Comparison of ENCODE assay signal across 14 mouse cellular contexts in the genomic region with DNA sequence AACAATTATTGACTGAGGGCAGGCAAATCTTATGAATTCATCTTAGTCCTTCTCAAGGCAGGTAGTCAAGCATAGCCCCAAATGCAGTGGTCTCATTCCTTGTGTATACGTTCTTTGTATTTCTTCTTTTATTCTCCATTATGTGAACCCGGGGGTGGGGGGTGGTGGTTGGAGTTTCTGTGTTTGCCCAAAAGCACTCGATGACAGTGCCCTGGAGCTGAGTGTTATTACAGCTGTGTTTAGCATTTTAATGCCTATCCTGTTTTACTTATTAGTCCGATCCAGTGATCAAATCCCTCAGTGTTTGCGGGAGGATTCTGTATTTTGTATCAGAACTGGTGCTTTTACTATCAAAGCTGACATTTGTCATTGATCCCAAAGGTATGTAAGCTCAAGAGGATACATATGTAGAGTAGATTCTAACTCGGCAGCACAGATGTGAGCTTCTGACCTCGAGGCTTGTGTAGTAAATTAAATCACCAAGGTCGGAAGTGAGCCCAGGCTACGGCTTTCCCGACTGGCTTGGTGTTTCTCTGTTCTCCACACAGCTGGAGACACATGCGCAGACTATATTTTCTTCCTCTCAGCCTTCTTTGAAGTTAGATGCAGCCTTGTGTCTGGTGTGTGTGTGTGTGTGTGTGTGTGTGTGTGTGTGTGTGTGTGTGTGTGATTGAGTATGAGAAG.
DNase-seq lines count a peak whose midpoint lies in the region; ATAC-seq and TF ChIP-seq lines count a peak whose summit lies in the region.
"Had no signal": no experiment of that assay in that cellular context is flagged by ENCODE, and none has a peak within 500 bp of the region (broad histone marks: within the 10 kb centered on the region; RNA-seq: fewer than 3 reads in every experiment).

No protein-coding gene starts in this region.

- H3K79me2 ChIP-seq in CH12.LX (replicated peaks; ENCODE audit: control insufficient read depth, extremely low read depth, insufficient read depth, poor library complexity, severe bottlenecking): no peaks in the 10 kb centered on the region
- no peaks in the 10 kb centered on the region for H3K79me2 ChIP-seq in heart, adult 2 months (replicated peaks; ENCODE audit: control insufficient read depth, insufficient read depth, low read length)

- TF ChIP-seq CTCF in hindbrain, postnatal 0 days (IDR thresholded peaks at IDR 0.05; ENCODE audit: low read depth): no peak
- no peak for TF ChIP-seq CTCF in CH12.LX (conservative IDR thresholded peaks at IDR 0.05 in 1 of 2, IDR thresholded peaks at IDR 0.05 in 1 of 2; ENCODE audit: low read depth in 2 of 2, low read length in 2 of 2)
- TF ChIP-seq CTCF in thymus, adult 2 months (IDR thresholded peaks at IDR 0.05; ENCODE audit: borderline replicate concordance, control insufficient read depth, extremely low read depth, insufficient read depth, low read length, poor library complexity): no peak
- TF ChIP-seq CTCF in heart, adult 2 months (IDR thresholded peaks at IDR 0.05): no peak

- intact Hi-C loops in heart, adult 2 months (cut with DNase I): no loop called here

- TF ChIP-seq POLR2A in CH12.LX (IDR thresholded peaks at IDR 0.05; ENCODE audit: low read depth, low read length): no peak
- no peak for TF ChIP-seq POLR2A in thymus, adult 2 months (IDR thresholded peaks at IDR 0.05; ENCODE audit: control insufficient read depth, extremely low read depth, insufficient read depth, low read length, poor library complexity)
- no peak for TF ChIP-seq POLR2A in heart, adult 2 months (IDR thresholded peaks at IDR 0.05; ENCODE audit: insufficient read depth, low read depth, low read length)

- TF ChIP-seq RAD21 in CH12.LX (IDR thresholded peaks at IDR 0.05; ENCODE audit: low read depth, low read length): no peak

- H3K9me3 ChIP-seq in hindbrain, embryonic 10.5 days: peaks cover 3% of the 10 kb centered on the region; the same call in 1 of the 2 replicates
- no peaks in the 10 kb centered on the region for H3K9me3 ChIP-seq in hindbrain, postnatal 0 days (ENCODE audit: low read length)
- no peaks in the 10 kb centered on the region for H3K9me3 ChIP-seq in CH12.LX (replicated peaks; ENCODE audit: low read length)
- no peaks in the 10 kb centered on the region for H3K9me3 ChIP-seq in limb, embryonic 11.5 days (ENCODE audit: control insufficient read depth, low read length)
- H3K9me3 ChIP-seq: midbrain, embryonic 10.5 days had no signal

- WGBS in hindbrain, embryonic 10.5 days: 61% methylated on average over 11 of the region's 11 CpGs
- WGBS in hindbrain, postnatal 0 days: 69% methylated on average over 11 of the region's 11 CpGs
- 39% methylated on average over 11 of the region's 11 CpGs for WGBS in limb, embryonic 11.5 days
- WGBS in thymus, adult 2 months: 89% methylated on average over 11 of the region's 11 CpGs
- 67% methylated on average over 11 of the region's 11 CpGs for WGBS in heart, adult 2 months

- H3K4me3 ChIP-seq in hindbrain, embryonic 10.5 days: no peak overlapping the region
- H3K4me3 ChIP-seq in hindbrain, postnatal 0 days (ENCODE audit: low read length): no peak overlapping the region
- H3K4me3 ChIP-seq in CH12.LX (replicated peaks in 1 of 3; ENCODE audit: low read depth in 2 of 3, low read length in 2 of 3, poor library complexity in 1 of 3): no peak overlapping the region
- no peak overlapping the region for H3K4me3 ChIP-seq in limb, embryonic 11.5 days (ENCODE audit: low read depth, low read length)
- no peak overlapping the region for H3K4me3 ChIP-seq in thymus, adult 2 months (ENCODE audit: control insufficient read depth, insufficient read depth, low read length)
- no peak overlapping the region for H3K4me3 ChIP-seq in heart, adult 2 months
- H3K4me3 ChIP-seq: midbrain, embryonic 10.5 days had no signal

- TF ChIP-seq EP300 in CH12.LX (IDR thresholded peaks at IDR 0.05; ENCODE audit: low read length): no peak
- TF ChIP-seq EP300 in heart, adult 2 months (IDR thresholded peaks at IDR 0.05; ENCODE audit: insufficient read depth, low read depth, low read length): no peak

- peaks cover 12% of the 10 kb centered on the region for H3K4me1 ChIP-seq in hindbrain, embryonic 10.5 days (replicated peaks)
- H3K4me1 ChIP-seq in hindbrain, postnatal 0 days (ENCODE audit: insufficient read depth, low read length): no peaks in the 10 kb centered on the region
- peaks cover 0 to 2% of the 10 kb centered on the region in 2 experiments; a peak in 1 of 4 replicates for H3K4me1 ChIP-seq in CH12.LX (ENCODE audit: control insufficient read depth in 1 of 2, insufficient read depth in 2 of 2)
- H3K4me1 ChIP-seq in limb, embryonic 11.5 days (ENCODE audit: control insufficient read depth, insufficient read depth, low read length): peaks cover 4% of the 10 kb centered on the region; the same call in 1 of the 2 replicates
- H3K4me1 ChIP-seq in thymus, adult 2 months (replicated peaks; ENCODE audit: control insufficient read depth, insufficient read depth, low read length): no peaks in the 10 kb centered on the region
- H3K4me1 ChIP-seq in heart, adult 2 months (ENCODE audit: control insufficient read depth, insufficient read depth, low read length): no peaks in the 10 kb centered on the region; the same call in 1 of the 2 replicates

- H3K36me3 ChIP-seq in hindbrain, embryonic 10.5 days: no peaks in the 10 kb centered on the region
- no peaks in the 10 kb centered on the region for H3K36me3 ChIP-seq in hindbrain, postnatal 0 days (ENCODE audit: insufficient read depth, low read length)
- H3K36me3 ChIP-seq in CH12.LX (replicated peaks in 1 of 2; ENCODE audit: control insufficient read depth in 1 of 2, insufficient read depth in 1 of 2, low read length in 1 of 2): no peaks in the 10 kb centered on the region
- H3K36me3 ChIP-seq in limb, embryonic 11.5 days (ENCODE audit: control insufficient read depth, insufficient read depth, low read length): no peaks in the 10 kb centered on the region
- no peaks in the 10 kb centered on the region for H3K36me3 ChIP-seq in thymus, adult 2 months (ENCODE audit: control insufficient read depth, insufficient read depth, low read length)
- H3K36me3 ChIP-seq in heart, adult 2 months (ENCODE audit: control insufficient read depth, insufficient read depth, low read length): no peaks in the 10 kb centered on the region
- H3K36me3 ChIP-seq: midbrain, embryonic 10.5 days had no signal

- in situ Hi-C loops in CH12.LX (cut with MboI; ENCODE audit: low pct_ligation_motif_present, low pct_unique_long_range_greater_than_20kb, low sequenced_read_pairs): no loop called here

- H3K9ac ChIP-seq in hindbrain, postnatal 0 days (replicated peaks; ENCODE audit: low read length): no peak overlapping the region
- no peak overlapping the region for H3K9ac ChIP-seq in CH12.LX (ENCODE audit: insufficient read depth, low read depth)
- no peak overlapping the region for H3K9ac ChIP-seq in limb, embryonic 11.5 days (ENCODE audit: low read length)
- no peak overlapping the region for H3K9ac ChIP-seq in heart, adult 2 months (ENCODE audit: low read depth, low read length)

- dilution Hi-C loops in CH12.LX (cut with MboI; ENCODE audit: extremely low pct_ligation_motif_present, extremely low pct_unique_long_range_greater_than_20kb, low sequenced_read_pairs): no loop called here

- DNase-seq in hindbrain, embryonic 10.5 days (ENCODE audit: low spot score): peak; percentile 33
- no peak for DNase-seq in hindbrain, postnatal 0 days (ENCODE audit: low spot score)
- no peak for DNase-seq in CH12.LX (ENCODE audit: extremely low read depth)
- DNase-seq in embryo, embryonic 11 days: peak; percentile 73
- DNase-seq in limb, embryonic 11.5 days (ENCODE audit: low spot score): peak; percentile 55
- DNase-seq in thymus, postnatal 0 days (ENCODE audit: low spot score): no peak
- DNase-seq in thymus, adult 2 months: no peak
- DNase-seq in heart, adult 2 months: no peak
- DNase-seq: cerebellum, adult 9-11 months; heart, postnatal 10 days; kidney, postnatal 25 days; lung, adult 2 months; right cerebral cortex, postnatal 4 days had no signal

- no peak overlapping the region for H3K4me2 ChIP-seq in hindbrain, postnatal 0 days (ENCODE audit: low read depth, low read length)
- H3K4me2 ChIP-seq in CH12.LX (ENCODE audit: insufficient read depth, low read depth, poor library complexity, severe bottlenecking): peak overlapping the region; percentile 90
- H3K4me2 ChIP-seq in limb, embryonic 11.5 days (ENCODE audit: low read depth, severe bottlenecking): no peak overlapping the region

- H3K27ac ChIP-seq in hindbrain, embryonic 10.5 days: peak overlapping the region; percentile 54
- no peak overlapping the region for H3K27ac ChIP-seq in hindbrain, postnatal 0 days
- no peak overlapping the region for H3K27ac ChIP-seq in CH12.LX (ENCODE audit: insufficient read depth, low read depth)
- H3K27ac ChIP-seq in limb, embryonic 11.5 days (replicated peaks; ENCODE audit: low read depth, low read length): no peak overlapping the region
- no peak overlapping the region for H3K27ac ChIP-seq in thymus, adult 2 months (ENCODE audit: control insufficient read depth, insufficient read depth, low read length)
- H3K27ac ChIP-seq in heart, adult 2 months: no peak overlapping the region
- H3K27ac ChIP-seq: midbrain, embryonic 10.5 days had no signal

- no peaks in the 10 kb centered on the region for H3K27me3 ChIP-seq in hindbrain, embryonic 10.5 days (ENCODE audit: insufficient read depth, poor library complexity, severe bottlenecking)
- no peaks in the 10 kb centered on the region for H3K27me3 ChIP-seq in hindbrain, postnatal 0 days (ENCODE audit: insufficient read depth, low read length)
- no peaks in the 10 kb centered on the region for H3K27me3 ChIP-seq in CH12.LX (replicated peaks)
- no peaks in the 10 kb centered on the region for H3K27me3 ChIP-seq in limb, embryonic 11.5 days (ENCODE audit: control insufficient read depth, insufficient read depth, low read length)
- no peaks in the 10 kb centered on the region for H3K27me3 ChIP-seq in thymus, adult 2 months (ENCODE audit: control insufficient read depth, insufficient read depth, low read length)
- no peaks in the 10 kb centered on the region for H3K27me3 ChIP-seq in heart, adult 2 months (ENCODE audit: control insufficient read depth, insufficient read depth, low read length)

- ATAC-seq in hindbrain, postnatal 0 days: no peak
- ATAC-seq in limb, embryonic 11.5 days (ENCODE audit: insufficient number of reproducible peaks, low FRiP score, low TSS enrichment, low read depth): peak; percentile 76

TF ChIP-seq in CH12.LX, 34 proteins besides CTCF, POLR2A, EP300 and RAD21 (continues in another document):
- no peak for TF ChIP-seq TCF12 (IDR thresholded peaks at IDR 0.05; ENCODE audit: low read depth, low read length)
- no peak for TF ChIP-seq IRF4 (IDR thresholded peaks at IDR 0.05; ENCODE audit: low read depth, low read length)
- no peak for TF ChIP-seq MXI1 (IDR thresholded peaks at IDR 0.05; ENCODE audit: low read depth, low read length)
- no peak for TF ChIP-seq ETS1 (conservative IDR thresholded peaks at IDR 0.05; ENCODE audit: low read depth, low read length)
- no peak for TF ChIP-seq JUN (IDR thresholded peaks at IDR 0.05; ENCODE audit: insufficient read depth, low read depth, low read length)
- TF ChIP-seq CHD1 (IDR thresholded peaks at IDR 0.05; ENCODE audit: low read depth, low read length): no peak
- TF ChIP-seq BHLHE40 (IDR thresholded peaks at IDR 0.05; ENCODE audit: low read depth, low read length): no peak
- no peak for TF ChIP-seq TBP (conservative IDR thresholded peaks at IDR 0.05; ENCODE audit: low read depth, low read length)

Comparison
In these comparisons a context has a peak if more than half of its experiments do, and no peak if none do; other contexts are left out.
1. DNase-seq: peak in hindbrain, embryonic 10.5 days (single experiment), embryo, embryonic 11 days (single experiment) and limb, embryonic 11.5 days (single experiment); none in hindbrain, postnatal 0 days (single experiment), CH12.LX (single experiment), thymus, postnatal 0 days (single experiment), thymus, adult 2 months (single experiment) and heart, adult 2 months (0 of 2).